16 mouse cellular contexts compared by ENCODE assay signal in genomic region chr11:10291996-10292395, GRCm38 (mm10).
"Had no signal": no experiment of that assay in that cellular context is flagged by ENCODE, and none has a peak within 500 bp of the region (broad histone marks: within the 10 kb centered on the region; RNA-seq: fewer than 3 reads in every experiment).

No protein-coding gene starts in this region.

- DNase-seq: heart, postnatal 10 days; heart, postnatal 14 days; heart, postnatal 36 days; heart, postnatal 4 days; kidney, adult 11 months; kidney, adult 18-20 months; kidney, adult 2 months; kidney, adult 8-10 months; kidney, adult 9 months; kidney, postnatal 10 days; kidney, postnatal 14 days; kidney, postnatal 25 days; kidney, postnatal 36 days; kidney, postnatal 4 days; layer of hippocampus, adult 9-11 months; layer of hippocampus, postnatal 36 days had no signal
